Mouse (Mus musculus) c-Kit-negative CD71-positive TER-119-positive erythroid progenitor cells, embryonic 14.5 days (primary cell): ENCODE data around the gene Shisa8.
A peak's percentile ranks its signal among the peaks of the same experiment; 100 is the strongest.

Experiments used
- DNase-seq: peaks from one replicate; pipeline ENCODE4 v3.0.0-alpha.2; 2013; ENCODE audit warnings: low read depth, low spot score

The Shisa8 gene

GRCm38 (mm10) chr15:82203611-82204351 lies 8.8 kb downstream of the Shisa8 start:
- no peak for DNase-seq

- DNase-seq, result no peak
These were observed 9.5 kb downstream of the Shisa8 start for GRCm38 (mm10) chr15:82203090-82203489.

GRCm38 (mm10) chr15:82202086-82202485 lies 10.5 kb downstream of the Shisa8 start:
- DNase-seq, result no peak

GRCm38 (mm10) chr15:82199546-82199945 lies 13.1 kb downstream of the Shisa8 start:
- DNase-seq, result no peak

GRCm38 (mm10) chr15:82198342-82198741 lies 14.3 kb downstream of the Shisa8 start:
- no peak for DNase-seq

- no peak for DNase-seq
These were observed 14.7 kb downstream of the Shisa8 start for GRCm38 (mm10) chr15:82197937-82198336.

GRCm38 (mm10) chr15:82197246-82197750 lies 15.3 kb downstream of the Shisa8 start:
- DNase-seq, result no peak

GRCm38 (mm10) chr15:82196300-82196699 lies 16.3 kb downstream of the Shisa8 start:
- DNase-seq, result no peak

- no peak for DNase-seq
These were observed 20.0 kb downstream of the Shisa8 start for GRCm38 (mm10) chr15:82192617-82193016.

GRCm38 (mm10) chr15:82188481-82189240 lies 24.0 kb downstream of the Shisa8 start:
- DNase-seq, result peak; percentile 59

- no peak for DNase-seq
These were observed 24.7 kb downstream of the Shisa8 start for GRCm38 (mm10) chr15:82187924-82188323.

- DNase-seq, result no peak
These were observed 25.2 kb downstream of the Shisa8 start for GRCm38 (mm10) chr15:82187401-82187800.

- no peak for DNase-seq
These were observed 25.7 kb downstream of the Shisa8 start for GRCm38 (mm10) chr15:82186931-82187330.

- DNase-seq, result peak; percentile 50
These were observed 26.5 kb downstream of the Shisa8 start for GRCm38 (mm10) chr15:82186131-82186530.

- DNase-seq, result no peak
These were observed 27.4 kb downstream of the Shisa8 start for GRCm38 (mm10) chr15:82185062-82185783.

GRCm38 (mm10) chr15:82184656-82185055 lies 28.0 kb downstream of the Shisa8 start:
- DNase-seq, result no peak

GRCm38 (mm10) chr15:82184183-82184582 lies 28.4 kb downstream of the Shisa8 start:
- DNase-seq, result peak; percentile 75

GRCm38 (mm10) chr15:82183596-82183995 lies 29.0 kb downstream of the Shisa8 start:
- no peak for DNase-seq

GRCm38 (mm10) chr15:82182311-82182710 lies 30.3 kb downstream of the Shisa8 start:
- no peak for DNase-seq

- DNase-seq, result no peak
These were observed 31.5 kb downstream of the Shisa8 start for GRCm38 (mm10) chr15:82181131-82181530.

GRCm38 (mm10) chr15:82177743-82178290 lies 34.8 kb downstream of the Shisa8 start:
- DNase-seq, result no peak

- no peak for DNase-seq
These were observed 37.5 kb downstream of the Shisa8 start for GRCm38 (mm10) chr15:82175091-82175490.
